Mouse (Mus musculus): Measurements from ENCODE around the gene Rnf26.

The Rnf26 gene

GRCm38 (mm10) chr9:44075996-44076763 lies 37.1 kb downstream of the Rnf26 start:
- no peak for DNase-seq (ENCODE audit: low read depth, low spot score)

DNA sequence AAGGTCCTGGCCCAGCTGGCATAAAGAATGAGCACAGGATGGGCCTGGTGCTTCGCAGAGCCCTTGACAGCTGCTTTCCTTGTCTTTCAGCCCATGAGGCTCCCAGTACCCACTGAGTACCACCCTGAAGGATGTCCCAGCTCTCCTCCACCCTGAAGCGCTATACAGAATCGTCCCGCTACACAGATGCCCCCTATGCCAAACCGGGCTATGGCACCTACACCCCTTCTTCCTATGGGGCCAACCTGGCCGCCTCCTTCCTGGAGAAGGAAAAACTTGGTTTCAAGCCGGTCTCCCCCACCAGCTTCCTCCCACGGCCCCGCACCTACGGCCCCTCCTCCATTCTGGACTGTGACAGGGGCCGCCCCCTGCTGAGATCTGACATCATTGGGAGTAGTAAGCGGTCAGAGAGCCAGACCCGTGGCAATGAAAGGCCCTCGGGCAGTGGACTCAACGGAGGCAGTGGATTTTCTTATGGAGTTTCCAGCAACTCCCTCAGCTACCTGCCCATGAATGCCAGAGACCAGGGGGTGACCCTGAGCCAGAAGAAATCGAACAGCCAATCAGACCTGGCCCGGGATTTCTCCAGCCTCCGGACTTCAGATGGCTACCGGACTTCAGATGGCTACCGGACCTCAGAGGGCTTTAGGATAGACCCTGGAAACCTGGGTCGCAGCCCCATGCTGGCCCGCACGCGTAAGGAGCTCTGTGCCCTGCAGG lies 37.9 kb downstream of the Rnf26 start:
- DNase-seq (ENCODE audit: low read depth, low spot score): no peak

DNA sequence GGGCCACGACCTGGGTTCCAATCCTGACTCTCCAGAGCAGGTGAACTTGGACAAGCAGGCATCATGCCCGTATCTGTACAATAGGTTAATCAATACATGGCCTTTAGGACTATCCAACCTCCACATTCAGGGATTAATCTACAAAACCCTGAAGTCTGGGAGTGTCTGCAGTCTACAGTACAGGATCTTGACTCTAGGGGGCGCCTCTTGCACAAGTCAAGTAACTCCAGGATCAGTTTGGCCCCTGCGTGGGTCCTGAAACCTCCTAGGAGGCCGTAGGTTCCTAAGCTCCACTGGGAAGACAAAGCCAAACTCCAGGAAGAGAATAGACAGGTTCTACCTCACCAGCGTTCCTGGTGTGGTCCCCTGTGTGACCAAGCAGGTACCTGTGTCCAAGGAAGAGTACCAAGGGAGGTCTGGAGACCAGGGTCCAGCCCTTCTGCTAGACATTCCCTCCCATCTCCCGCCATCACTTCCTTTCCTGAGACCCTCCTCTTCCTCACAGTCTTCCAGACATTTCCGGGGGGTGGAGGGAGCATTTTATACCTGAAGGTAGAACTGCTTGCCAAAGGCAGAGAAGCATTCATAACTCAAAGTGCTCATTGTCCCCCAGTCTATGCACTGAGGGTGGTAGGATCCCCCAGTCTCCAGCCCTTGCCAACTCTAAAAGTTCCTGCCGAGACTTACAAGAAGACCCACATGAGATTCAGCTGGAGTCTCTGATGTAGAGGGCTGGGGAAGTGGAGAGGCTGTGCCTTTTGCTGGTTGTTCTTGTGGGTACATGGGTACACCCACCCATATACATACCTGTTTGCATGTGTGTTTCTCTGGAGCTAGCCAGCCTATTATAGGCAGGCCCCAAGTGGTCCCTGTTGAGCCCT lies 38.7 kb downstream of the Rnf26 start:
- DNase-seq (ENCODE audit: low read depth, low spot score): peak; percentile 69

- no peak for DNase-seq (ENCODE audit: low read depth, low spot score)
Observed at GRCm38 (mm10) chr9:44073115-44073514, 40.2 kb downstream of the Rnf26 start.

DNA sequence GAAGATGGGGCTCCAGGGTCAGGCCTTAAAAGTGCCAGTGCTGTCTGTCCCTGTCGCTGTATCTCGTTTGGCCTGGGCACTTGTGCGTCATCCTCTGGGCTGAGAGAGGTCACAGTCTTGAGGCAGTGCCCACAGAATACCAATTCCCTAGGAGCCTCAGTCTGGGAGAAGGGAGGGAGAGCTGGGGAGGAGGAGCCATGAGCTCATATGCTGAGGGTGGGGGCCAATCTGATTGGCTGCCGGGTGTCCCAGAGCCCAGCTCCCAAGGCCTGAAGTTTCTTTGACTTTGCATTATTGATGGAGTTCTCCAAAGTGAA lies 40.8 kb downstream of the Rnf26 start:
- DNase-seq (ENCODE audit: low read depth, low spot score): no peak

GRCm38 (mm10) chr9:44071914-44072598 lies 41.3 kb downstream of the Rnf26 start:
- DNase-seq (ENCODE audit: low read depth, low spot score): no peak

DNA sequence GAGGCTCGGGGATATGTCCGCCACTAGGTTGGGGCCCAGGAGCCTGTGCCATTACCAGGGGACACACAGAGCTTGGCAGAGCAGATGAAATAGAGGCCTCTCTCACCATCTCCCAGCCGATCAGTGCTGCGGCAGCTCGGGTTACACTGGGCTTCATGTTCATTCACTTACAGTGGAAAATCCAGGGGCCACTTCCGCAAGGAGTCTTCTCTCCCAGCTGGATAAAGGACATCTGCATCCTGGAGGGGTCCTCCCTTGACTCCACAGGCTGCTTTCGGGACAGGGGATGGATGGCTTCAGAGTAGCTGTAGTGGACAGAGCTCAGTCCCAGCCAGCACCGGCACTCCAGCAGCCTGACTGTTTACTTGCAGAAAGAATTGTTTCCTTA lies 42.5 kb downstream of the Rnf26 start:
- DNase-seq (ENCODE audit: low read depth, low spot score): no peak

DNA sequence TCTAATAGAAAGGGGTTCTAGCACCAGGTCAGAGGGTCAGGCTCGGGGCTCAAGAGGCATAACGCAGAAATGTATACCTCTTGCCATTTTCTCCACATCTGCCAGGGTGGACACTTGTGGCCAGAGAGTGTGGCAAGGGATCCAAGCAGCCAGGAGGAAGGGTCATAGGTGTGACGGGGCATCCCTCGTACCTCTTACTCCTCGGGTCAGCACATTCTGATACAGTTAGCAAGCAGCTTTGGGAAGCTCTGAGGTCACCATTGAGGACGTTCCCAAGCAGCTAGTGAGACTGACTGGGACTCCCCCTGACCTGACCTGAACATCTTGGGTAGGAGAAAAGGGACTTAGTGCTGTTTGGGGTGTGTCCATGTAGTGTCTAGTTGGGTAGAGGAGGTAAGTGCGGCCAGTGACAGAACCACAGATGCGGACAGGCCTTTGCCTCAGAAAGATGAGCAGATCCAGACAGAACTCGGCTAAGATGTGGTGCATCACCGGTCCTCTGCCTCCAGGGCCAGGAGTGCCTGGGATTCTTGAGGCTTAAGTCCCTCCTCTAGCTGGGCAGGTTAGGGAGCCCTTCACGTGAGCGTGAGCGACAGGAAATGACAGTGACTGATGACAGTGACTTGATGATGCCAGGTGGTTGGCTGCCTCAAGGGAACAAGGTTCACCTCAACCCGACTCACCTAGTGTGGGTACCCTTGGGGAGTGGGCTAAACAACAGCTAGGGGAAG lies 43.0 kb downstream of the Rnf26 start:
- DNase-seq (ENCODE audit: low read depth, low spot score): peak; percentile 31

DNA sequence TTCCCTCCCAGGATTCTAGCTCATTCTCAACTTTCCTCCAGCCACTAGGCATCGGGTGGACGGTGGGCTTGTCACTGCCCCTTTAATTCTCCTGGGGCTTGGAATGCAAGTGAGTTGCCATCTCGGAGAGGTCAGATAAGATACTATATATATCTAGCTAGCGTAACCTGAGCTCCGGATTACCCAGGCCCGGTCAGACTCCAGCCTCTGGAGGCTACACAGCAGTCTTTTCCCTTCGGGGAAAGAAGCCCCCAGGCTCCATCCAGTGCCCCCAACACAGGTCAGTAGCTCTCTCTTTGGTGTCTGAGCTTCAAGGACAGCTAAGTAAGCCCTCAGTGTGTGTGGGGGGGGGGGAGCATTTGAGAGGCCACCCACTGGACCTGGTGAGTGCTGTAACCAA lies 44.1 kb downstream of the Rnf26 start:
- no peak for DNase-seq (ENCODE audit: low read depth, low spot score)

- peak; percentile 23 for DNase-seq (ENCODE audit: low read depth, low spot score)
Observed at GRCm38 (mm10) chr9:44067960-44068330, 45.4 kb downstream of the Rnf26 start.

GRCm38 (mm10) chr9:44067241-44067959 lies 45.9 kb downstream of the Rnf26 start:
- DNase-seq (ENCODE audit: low read depth, low spot score): no peak

DNA sequence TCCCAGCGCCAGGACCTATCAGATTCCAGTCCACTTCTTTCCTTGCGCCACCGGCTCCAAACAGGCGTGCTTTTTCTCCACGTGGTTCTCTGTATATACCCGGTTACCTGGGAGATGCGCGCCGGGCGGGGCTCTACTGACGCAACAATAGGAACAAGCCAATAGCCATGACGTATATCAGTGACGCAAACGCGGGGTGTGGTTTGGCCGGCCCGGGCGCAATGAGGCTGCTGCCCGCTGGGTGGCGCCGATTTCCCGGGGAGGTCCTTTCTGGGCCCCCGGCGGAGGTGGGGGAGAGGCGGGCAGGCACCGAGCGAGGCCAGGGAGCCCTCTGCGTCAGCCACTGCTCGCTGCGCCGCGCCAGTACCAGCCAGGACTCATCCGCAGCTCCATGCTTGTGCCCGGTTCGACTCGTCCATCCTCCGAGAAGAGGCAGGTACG lies 46.5 kb downstream of the Rnf26 start, which contains the start of gene Usp2:
TSS of gene Usp2 (plus strand) at position 237 of the 441 bp plus-strand sequence.
- peak; percentile 98 for DNase-seq (ENCODE audit: low read depth, low spot score)

DNA sequence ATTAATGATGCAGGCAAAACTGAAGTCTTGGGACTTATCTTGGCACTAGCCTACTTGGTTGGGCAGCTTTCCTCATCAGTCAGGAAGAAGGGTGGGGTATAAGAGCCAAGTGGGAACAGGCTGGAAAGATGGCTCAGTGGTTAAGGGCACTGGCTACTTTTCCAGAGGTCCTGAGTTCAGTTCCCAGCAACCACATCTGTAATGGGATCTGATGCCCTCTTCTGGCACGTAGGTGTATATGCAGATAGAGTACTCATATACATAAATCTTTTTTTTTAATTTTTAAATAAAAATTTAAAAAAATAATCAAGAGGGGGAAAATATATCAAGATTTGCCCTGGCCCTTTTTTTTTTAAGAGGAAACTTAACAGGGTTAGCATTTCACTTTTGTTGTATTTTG lies 48.1 kb downstream of the Rnf26 start:
- DNase-seq (ENCODE audit: low read depth, low spot score): peak; percentile 44

DNA sequence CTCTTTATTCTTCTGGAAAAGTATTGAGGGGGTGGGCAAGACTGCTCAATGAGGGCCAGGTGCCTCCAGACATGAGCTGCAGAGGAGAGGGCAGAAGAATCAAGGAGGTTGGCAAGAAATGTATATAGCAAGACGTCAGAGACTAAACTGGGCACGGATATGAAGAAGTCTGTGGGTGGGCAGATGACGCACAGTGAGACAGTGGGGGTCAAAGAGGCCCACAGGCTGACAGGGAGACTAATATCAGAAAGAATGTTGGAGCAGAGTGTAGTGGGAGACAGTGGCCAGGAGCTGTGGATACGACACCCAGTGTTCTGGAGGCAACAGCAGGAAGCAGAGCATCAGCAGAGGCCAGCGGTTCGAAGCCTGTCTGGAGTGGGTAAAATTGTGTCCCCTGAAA lies 54.7 kb downstream of the Rnf26 start:
- no peak for DNase-seq (ENCODE audit: low read depth, low spot score)

DNA sequence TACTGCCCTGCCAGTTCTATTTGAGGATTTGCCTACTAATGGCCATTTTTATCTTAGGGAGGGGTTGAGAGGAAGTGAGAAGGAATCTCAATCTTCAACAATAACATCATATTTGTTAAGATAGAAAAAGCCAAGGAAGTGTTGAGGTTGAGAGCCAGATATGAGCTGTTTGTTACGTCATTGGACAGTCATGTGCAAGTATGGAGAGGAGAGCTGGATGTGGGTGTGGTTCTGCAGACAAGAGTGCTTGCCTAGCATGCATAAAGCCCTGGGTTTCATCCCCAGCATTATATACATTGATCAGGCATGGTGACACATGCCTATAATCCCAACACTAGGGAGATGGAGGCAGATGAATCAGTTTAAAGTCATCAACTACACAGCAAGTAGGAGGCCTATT lies 59.4 kb downstream of the Rnf26 start:
- DNase-seq (ENCODE audit: low read depth, low spot score): no peak

DNA sequence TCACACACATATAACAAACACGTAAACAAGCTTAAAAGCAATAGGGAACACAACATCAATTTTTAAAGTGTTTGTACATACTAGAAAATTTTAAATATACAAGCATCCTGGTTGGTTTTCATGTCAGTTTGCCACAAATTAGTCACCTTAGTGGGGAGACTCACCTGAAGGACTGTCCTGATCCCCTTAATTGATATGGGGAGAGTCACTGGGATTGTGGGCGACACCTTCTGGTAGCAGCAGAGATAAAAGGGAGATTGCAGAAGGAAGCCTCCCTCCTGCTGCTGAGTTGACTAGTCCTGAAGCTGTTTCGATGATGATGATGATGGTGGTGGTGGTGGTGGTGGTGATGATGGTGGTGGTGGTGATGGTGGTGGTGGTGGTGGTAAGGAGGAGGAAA lies 60.5 kb downstream of the Rnf26 start:
- peak; percentile 70 for DNase-seq (ENCODE audit: low read depth, low spot score)

DNA sequence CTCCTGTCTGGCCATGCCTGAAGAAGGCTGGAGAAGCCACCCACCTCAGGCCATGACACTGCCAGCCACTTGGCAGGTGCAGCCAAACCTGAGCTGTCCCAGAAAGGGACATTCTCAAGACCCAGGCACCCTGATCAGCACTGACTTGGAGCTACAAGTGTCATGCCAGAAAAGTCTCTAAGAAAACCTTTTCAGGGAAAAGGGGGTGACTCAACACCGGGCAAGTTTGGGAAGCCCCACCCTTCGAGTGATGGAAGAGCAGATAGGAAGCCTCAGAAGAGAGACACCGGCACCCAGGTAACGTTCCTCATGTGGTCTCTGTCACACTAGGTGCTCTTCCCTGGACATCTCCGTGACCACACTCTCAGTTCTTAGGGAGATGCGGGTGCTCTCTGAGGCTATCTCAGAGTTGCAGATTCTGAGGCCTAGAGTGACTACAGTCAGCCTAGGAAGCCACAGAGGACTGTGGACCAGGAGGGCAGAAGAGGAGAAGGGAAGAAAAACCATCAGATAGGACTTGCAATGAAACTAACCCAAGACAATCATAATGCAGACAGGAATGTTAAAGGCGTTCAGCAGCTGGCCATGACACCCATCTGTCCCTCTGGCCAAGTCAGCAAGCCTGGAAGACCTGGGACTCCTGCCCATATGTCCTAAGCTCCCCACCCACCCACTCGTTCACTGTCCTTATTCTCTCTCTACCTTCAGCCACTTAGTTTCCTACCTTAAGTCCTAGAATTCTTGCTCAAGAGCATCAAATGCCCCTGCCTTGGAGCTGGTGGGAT lies 63.7 kb downstream of the Rnf26 start:
- no peak for DNase-seq (ENCODE audit: low read depth, low spot score)

DNA sequence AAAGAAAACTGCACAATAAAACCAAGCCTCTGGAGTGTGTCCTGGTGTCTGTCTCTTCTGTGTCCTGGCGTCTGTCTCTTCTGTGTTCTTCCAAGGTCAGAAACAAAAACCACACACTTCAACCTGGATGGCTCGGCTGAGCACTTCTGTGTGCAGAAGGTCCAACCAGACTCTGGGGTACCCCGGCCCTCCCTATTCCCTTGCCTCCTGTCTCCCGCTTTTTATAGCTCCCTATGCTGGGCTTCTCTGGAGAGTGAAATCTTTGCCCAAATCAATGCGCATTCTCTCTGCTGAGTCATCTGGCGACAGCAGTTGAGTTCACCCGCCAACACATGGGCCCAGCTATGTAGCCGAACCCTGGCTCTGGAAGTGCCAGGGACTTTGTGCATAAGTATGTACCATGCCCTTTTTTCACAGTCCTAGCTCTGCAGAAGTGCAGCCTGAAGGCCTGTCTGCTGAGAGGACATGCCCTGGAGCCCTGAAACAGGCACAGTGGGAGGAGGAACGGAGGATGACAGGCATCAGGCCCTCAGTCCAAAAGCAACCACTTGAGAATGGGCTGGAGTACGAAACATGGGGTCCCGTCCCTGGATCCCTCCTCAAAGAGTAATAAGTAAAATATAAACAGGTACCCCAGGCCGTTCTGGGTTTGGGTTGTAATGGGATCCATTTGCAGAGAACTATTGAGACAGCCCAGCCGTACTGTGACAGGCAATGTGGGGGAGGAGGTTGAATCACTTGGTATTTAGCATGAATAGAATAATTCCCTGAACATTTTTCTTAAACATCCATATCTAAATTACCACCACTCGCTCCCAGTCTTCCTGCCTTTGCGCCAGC lies 64.6 kb downstream of the Rnf26 start:
- no peak for DNase-seq (ENCODE audit: low read depth, low spot score)

All from CD4-positive, CD25-positive, alpha-beta regulatory T cell, adult 2 months (primary cell).